Mouse (Mus musculus) small intestine, adult 2 months (tissue): ENCODE measurements around the gene Ick.

Experiments used
- CTCF ChIP-seq: fragments of 200-500 bp; IDR thresholded peaks from 2 replicates; pipeline ENCODE4 v1.5.1; 2012; ENCODE audit warnings: low read depth, mild to moderate bottlenecking, control low read depth, inconsistent platforms, low read length, moderate library complexity, mixed read lengths; ENCODE audit not compliant: insufficient replicate concordance, insufficient read length; ENCODE audit errors: extremely low read depth
- POLR2A ChIP-seq: fragments of 200-500 bp; IDR thresholded peaks from 2 replicates; pipeline ENCODE4 v1.6.1; 2012; ENCODE audit warnings: low read depth, mild to moderate bottlenecking, control low read depth, inconsistent platforms, low read length, moderate library complexity

GRCm38 (mm10) chr9:78154211-78154977 lies 45.4 kb downstream of the Ick start:
- TF ChIP-seq CTCF (no peak), POLR2A (no peak)
